Mouse (Mus musculus) spleen, adult 2 months (tissue): ENCODE measurements at regions not wholly inside any gene's neighbourhood (a gene's known extent, or its start where the extent isn't known, plus 50 kb on each side); places are given as distances from the start of the nearest gene placed in this dataset.

Source experiments
- DNase-seq, 2 experiments: peaks; one replicate each; pipeline versions ENCODE4 v3.0.0 to v3.0.0-alpha.2; 2012 to 2021; ENCODE audit warnings: low spot score in 2 of 2, low read depth in 1 of 2
- H3K27ac ChIP-seq: fragments of 200-500 bp; 2 replicates; pipeline ENCODE4 v1.5.1; 2012; ENCODE audit warnings: low read length, inconsistent platforms; ENCODE audit not compliant: insufficient read depth
- H3K27me3 ChIP-seq: fragments of 200-500 bp; 2 replicates; pipeline ENCODE4 v1.6.1; 2012; ENCODE audit warnings: mild to moderate bottlenecking, moderate library complexity, low read length, inconsistent platforms; ENCODE audit not compliant: control insufficient read depth, insufficient read depth
- H3K36me3 ChIP-seq: fragments of 200-500 bp; 2 replicates; pipeline ENCODE4 v1.6.1; 2012; ENCODE audit warnings: mild to moderate bottlenecking, low read length, inconsistent platforms; ENCODE audit not compliant: control insufficient read depth, insufficient read depth
- H3K4me1 ChIP-seq: fragments of 200-500 bp; 2 replicates; pipeline ENCODE4 v1.6.1; 2011; ENCODE audit warnings: inconsistent platforms; ENCODE audit not compliant: control insufficient read depth, insufficient read depth, insufficient read length
- H3K4me3 ChIP-seq: fragments of 200-500 bp; 2 replicates; pipeline ENCODE4 v1.5.1; 2011; ENCODE audit warnings: mild to moderate bottlenecking, inconsistent platforms; ENCODE audit not compliant: insufficient read depth, insufficient read length; ENCODE audit errors: extremely low read depth
- CTCF ChIP-seq: fragments of 200-500 bp; IDR thresholded peaks from 2 replicates; pipeline ENCODE4 v1.5.1; 2011; ENCODE audit warnings: mild to moderate bottlenecking, inconsistent platforms; ENCODE audit not compliant: insufficient read depth, insufficient read length, insufficient replicate concordance; ENCODE audit errors: extremely low read depth
- POLR2A ChIP-seq: fragments of 200-500 bp; IDR thresholded peaks from 2 replicates; pipeline ENCODE4 v1.6.1; 2011; ENCODE audit warnings: low read depth, low read length, inconsistent platforms
- WGBS: fragments of 180-500 bp; shearing (Covaris S2); methylation state at CpG from one replicate; pipeline ENCODE4 v1.1.7; 2018; 5-methylcytosine and 5-hydroxymethylcytosine counted together

- Histone ChIP-seq H3K4me3 (no peak overlapping the region), H3K4me1 (no peaks in the 10 kb centered on the region), H3K36me3 (no peaks in the 10 kb centered on the region), H3K27ac (no peak overlapping the region), H3K27me3 (no peaks in the 10 kb centered on the region)
- DNase-seq, result no peak
- WGBS, result 90% methylated on average over 3 of the region's 3 CpGs
- TF ChIP-seq POLR2A (no peak), CTCF (no peak)
These were observed 60.3 kb downstream of the 4930544G11Rik start for GRCm38 (mm10) chr6:66012675-66013074.

DNA sequence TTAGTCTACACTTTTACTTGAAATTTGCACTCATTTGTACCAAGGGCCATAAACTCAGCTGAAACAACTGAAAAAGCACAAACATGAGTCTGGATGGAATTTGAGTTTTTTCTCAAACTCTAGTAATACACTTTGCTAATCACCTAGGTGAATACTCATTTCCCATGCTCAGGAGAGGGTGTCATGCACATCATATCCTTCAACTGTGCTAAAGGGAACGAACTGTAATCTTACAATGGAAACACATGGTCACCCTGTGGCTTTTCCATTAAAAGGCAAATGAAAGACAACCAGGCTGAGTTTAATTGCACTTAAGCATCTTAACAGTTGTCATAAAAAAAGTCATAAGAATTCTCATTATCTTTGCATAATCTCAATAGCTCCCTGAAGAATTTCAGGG is 71.1 kb downstream of the 4930544G11Rik start:
- no peaks in the 10 kb centered on the region for H3K36me3 ChIP-seq
- no peak for DNase-seq
- H3K27me3 ChIP-seq, result no peaks in the 10 kb centered on the region
- TF ChIP-seq POLR2A, result no peak
- TF ChIP-seq CTCF, result no peak
- H3K4me3 ChIP-seq, result no peak overlapping the region
- 74% methylated on average over 1 of the region's 1 CpGs for WGBS
- H3K27ac ChIP-seq, result no peak overlapping the region
- no peaks in the 10 kb centered on the region for H3K4me1 ChIP-seq

DNA sequence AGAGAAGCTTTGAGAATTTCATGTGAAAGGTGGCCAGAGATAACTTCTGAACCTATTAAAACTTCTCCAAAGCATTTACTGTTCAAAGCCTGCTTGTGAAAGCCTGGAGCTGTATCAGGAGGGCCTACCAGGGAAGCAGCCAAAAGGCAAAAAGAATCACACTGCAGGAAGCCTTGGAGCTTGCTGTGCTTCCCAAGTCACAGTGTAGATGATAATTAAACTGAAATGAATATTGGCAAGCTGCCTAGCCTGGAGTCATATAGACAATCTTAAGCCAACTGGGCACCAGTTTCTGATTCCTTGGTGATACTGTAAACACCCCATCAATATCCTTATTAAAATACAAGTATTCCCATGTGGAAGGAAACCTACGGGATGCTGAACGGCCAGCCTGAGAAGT is 84.4 kb downstream of the 4930544G11Rik start:
- H3K36me3 ChIP-seq, result no peaks in the 10 kb centered on the region
- 94% methylated on average over 2 of the region's 2 CpGs for WGBS
- DNase-seq, result no peak
- TF ChIP-seq POLR2A (no peak), CTCF (no peak)
- no peak overlapping the region for H3K27ac ChIP-seq
- no peak overlapping the region for H3K4me3 ChIP-seq
- H3K27me3 ChIP-seq, result no peaks in the 10 kb centered on the region
- H3K4me1 ChIP-seq, result no peaks in the 10 kb centered on the region

DNA sequence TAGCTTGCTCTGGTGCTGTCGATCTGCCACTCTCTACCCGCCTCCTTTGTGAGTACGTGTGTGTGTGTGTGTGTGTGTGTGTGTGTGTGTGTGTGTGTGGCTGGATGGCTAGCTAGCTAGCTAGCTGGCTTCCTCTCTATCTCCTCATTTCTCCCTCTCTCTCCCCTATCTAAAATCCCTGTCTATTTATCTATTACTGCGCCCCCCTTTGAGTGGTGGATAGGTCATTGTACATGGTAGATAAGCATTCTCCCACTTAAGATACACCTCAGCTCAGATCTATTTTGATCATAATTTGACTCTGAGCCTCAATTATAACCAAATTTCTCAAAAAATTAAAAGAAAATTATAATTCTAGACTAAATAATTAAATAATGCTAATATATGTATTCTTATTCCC is 99.4 kb downstream of the 4930544G11Rik start:
- no peak for DNase-seq
- 90% methylated on average over 4 of the region's 4 CpGs for WGBS
- Histone ChIP-seq H3K4me3 (no peak overlapping the region), H3K4me1 (no peaks in the 10 kb centered on the region), H3K36me3 (no peaks in the 10 kb centered on the region), H3K27ac (no peak overlapping the region), H3K27me3 (no peaks in the 10 kb centered on the region)
- no peak for TF ChIP-seq POLR2A
- TF ChIP-seq CTCF, result no peak

DNA sequence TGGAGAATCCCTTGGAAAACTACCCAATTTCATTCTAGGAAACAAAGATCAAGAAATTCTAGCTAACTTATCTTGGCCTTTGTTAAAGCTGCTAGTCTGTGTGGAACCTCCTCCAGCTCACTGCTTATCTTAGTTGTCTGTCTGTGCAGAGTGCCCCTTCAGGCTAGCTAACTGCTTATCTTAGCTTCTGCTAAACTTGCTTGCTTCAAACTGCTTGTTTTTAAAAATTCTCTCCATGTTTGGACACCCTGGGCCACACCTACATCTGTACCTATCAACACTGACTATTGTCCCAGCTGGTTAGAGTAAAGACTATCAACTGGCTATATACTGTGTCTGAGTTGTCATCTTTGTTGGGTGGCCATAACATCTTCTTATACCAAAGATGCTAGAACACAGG is 100.0 kb downstream of the 4930544G11Rik start:
- H3K27ac ChIP-seq, result no peak overlapping the region
- TF ChIP-seq POLR2A (no peak), CTCF (no peak)
- no peak for DNase-seq

GRCm38 (mm10) chr6:66053197-66053596 is 100.8 kb downstream of the 4930544G11Rik start:
- Histone ChIP-seq H3K4me1 (no peaks in the 10 kb centered on the region), H3K27ac (no peak overlapping the region), H3K4me3 (no peak overlapping the region), H3K36me3 (no peaks in the 10 kb centered on the region), H3K27me3 (no peaks in the 10 kb centered on the region)
- no peak for DNase-seq
- TF ChIP-seq CTCF (no peak), POLR2A (no peak)
- WGBS, result 83% methylated on average over 2 of the region's 2 CpGs

More for the DNA sequence above, 100.0 kb downstream of the 4930544G11Rik start:
- H3K4me1 ChIP-seq, result no peaks in the 10 kb centered on the region
- no peaks in the 10 kb centered on the region for H3K36me3 ChIP-seq
- H3K4me3 ChIP-seq, result no peak overlapping the region
- no peaks in the 10 kb centered on the region for H3K27me3 ChIP-seq

- TF ChIP-seq CTCF (no peak), POLR2A (no peak)
These were observed 116.5 kb downstream of the 4930544G11Rik start for GRCm38 (mm10) chr6:66068874-66069273.

More at GRCm38 (mm10) chr6:66068874-66069273, 116.5 kb downstream of the 4930544G11Rik start:
- WGBS, result 23% methylated on average over 2 of the region's 2 CpGs
- Histone ChIP-seq H3K27ac (no peak overlapping the region), H3K27me3 (no peaks in the 10 kb centered on the region), H3K4me1 (no peaks in the 10 kb centered on the region), H3K4me3 (no peak overlapping the region), H3K36me3 (no peaks in the 10 kb centered on the region)
- no peak for DNase-seq
